Mouse (Mus musculus) frontal cortex, postnatal 25 days (tissue): Measurements from ENCODE around the gene Ubac1.

Experiments
- DNase-seq, 2 experiments: peaks; one replicate each; pipeline ENCODE4 v3.0.0; 2022; ENCODE audit warnings: low spot score in 2 of 2

Ubac1 gene

GRCm38 (mm10) chr2:25975141-25975770 is 46.3 kb downstream of the Ubac1 start:
- DNase-seq: no peak

GRCm38 (mm10) chr2:25970426-25970825 is 51.1 kb downstream of the Ubac1 start:
- DNase-seq: no peak

GRCm38 (mm10) chr2:25969319-25969718 is 52.2 kb downstream of the Ubac1 start:
- DNase-seq: no peak

DNA sequence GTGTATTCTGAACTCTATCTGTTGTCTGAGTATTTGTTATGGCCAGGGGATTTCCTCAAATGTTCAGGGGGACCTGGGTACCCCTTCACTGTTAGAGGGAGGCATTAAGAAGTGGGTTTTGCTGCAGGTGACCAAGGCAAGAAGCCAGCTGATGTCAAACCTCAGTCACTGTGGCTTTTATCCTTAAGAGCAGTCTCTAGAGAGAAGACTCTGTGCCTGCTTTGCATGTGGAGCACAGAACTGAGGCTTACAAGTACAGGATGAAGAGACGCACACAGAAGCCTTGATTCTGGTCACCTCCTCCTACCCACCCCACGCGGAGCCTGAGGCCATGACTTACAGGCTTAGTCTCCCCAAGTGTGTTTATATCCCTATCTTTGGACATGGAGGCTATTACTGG is 72.3 kb downstream of the Ubac1 start:
- DNase-seq: no peak
